Mouse (Mus musculus) intestine, embryonic 14.5 days (tissue): ENCODE results near the gene Fam166b. TPM values are rescaled to one million over a fixed set of nuclear protein-coding genes. Genes with fewer than 3 reads are reported as not detected.

ENCODE experiments used
- ATAC-seq: fragments of 200-750 bp; cut with Nextera tagmentation; replicated peaks from 2 replicates; pipeline ENCODE4 v1.8.0; 2017; ENCODE audit warnings: low read depth, moderate number of reproducible peaks, moderate TSS enrichment, moderate library complexity; ENCODE audit not compliant: low FRiP score, low TSS enrichment
- DNase-seq: peaks from one replicate; pipeline ENCODE4 v3.0.0-alpha.2; 2018; ENCODE audit warnings: low spot score
- H3K27ac ChIP-seq: fragments of 300-500 bp; sonication (generic); 2 replicates; pipeline ENCODE4 v1.5.1; 2014; ENCODE audit warnings: low read depth, mild to moderate bottlenecking, control low read depth
- H3K27me3 ChIP-seq: fragments of 300-500 bp; sonication (generic); replicated peaks from 2 replicates; pipeline ENCODE4 v1.6.1; 2014; ENCODE audit warnings: low read length, control low read depth; ENCODE audit not compliant: control insufficient read depth, insufficient read depth
- H3K36me3 ChIP-seq: fragments of 300-500 bp; sonication (generic); 2 replicates; pipeline ENCODE4 v1.6.1; 2014; ENCODE audit warnings: low read length, control low read depth; ENCODE audit not compliant: control insufficient read depth, insufficient read depth
- H3K4me1 ChIP-seq: fragments of 300-500 bp; sonication (generic); replicated peaks from 2 replicates; pipeline ENCODE4 v1.6.1; 2014; ENCODE audit warnings: low read length, control low read depth, mixed read lengths; ENCODE audit not compliant: control insufficient read depth, insufficient read depth
- H3K4me2 ChIP-seq: fragments of 300-500 bp; sonication (generic); 2 replicates; pipeline ENCODE4 v1.6.1; 2014; ENCODE audit warnings: low read length
- H3K4me3 ChIP-seq: fragments of 300-500 bp; sonication (generic); 2 replicates; pipeline ENCODE4 v1.5.1; 2014; ENCODE audit warnings: low read depth, low read length, control low read depth, mixed read lengths
- H3K9ac ChIP-seq: fragments of 300-500 bp; sonication (generic); 2 replicates; pipeline ENCODE4 v1.6.1; 2014; ENCODE audit warnings: mild to moderate bottlenecking, low read length
- H3K9me3 ChIP-seq: fragments of 300-500 bp; sonication (generic); 2 replicates; pipeline ENCODE4 v1.6.1; 2016; ENCODE audit warnings: low read length, control low read depth; ENCODE audit not compliant: control insufficient read depth
- WGBS: fragments of 180-500 bp; shearing (Covaris S2); extraction: QIAGEN DNeasy Blood & Tissue Kit; methylation state at CpG from one replicate; pipeline ENCODE4 v1.1.7; 2014; 5-methylcytosine and 5-hydroxymethylcytosine counted together
- polyA plus RNA-seq: library from polyadenylated mRNA; unstranded; fragments of >200 nt; fragmentation: Nextera tagmentation; extraction: Ambion mirVana; gene quantifications from 2 replicates; pipeline ENCODE4 v1.2.1, GENCODE M21; 2014

Gene Fam166b
- polyA plus RNA-seq, 1 experiment from 2014 or later: 0.18 TPM

- Histone ChIP-seq H3K4me1 (0 out of 2 replicates have a peak, but pooled peaks cover 4% of the 10 kb centered on the region), H3K4me2 (no peak overlapping the region), H3K9ac (no peak overlapping the region), H3K9me3 (no peaks in the 10 kb centered on the region), H3K4me3 (no peak overlapping the region), H3K27ac (no peak overlapping the region), H3K36me3 (peaks cover 45% of the 10 kb centered on the region), H3K27me3 (no peaks in the 10 kb centered on the region)
- ATAC-seq (no peak), DNase-seq (no peak)
- 78% methylated on average over 4 of the region's 4 CpGs for WGBS
Observed at GRCm38 (mm10) chr4:43418450-43418849, 10.5 kb downstream of the Fam166b start.

DNA sequence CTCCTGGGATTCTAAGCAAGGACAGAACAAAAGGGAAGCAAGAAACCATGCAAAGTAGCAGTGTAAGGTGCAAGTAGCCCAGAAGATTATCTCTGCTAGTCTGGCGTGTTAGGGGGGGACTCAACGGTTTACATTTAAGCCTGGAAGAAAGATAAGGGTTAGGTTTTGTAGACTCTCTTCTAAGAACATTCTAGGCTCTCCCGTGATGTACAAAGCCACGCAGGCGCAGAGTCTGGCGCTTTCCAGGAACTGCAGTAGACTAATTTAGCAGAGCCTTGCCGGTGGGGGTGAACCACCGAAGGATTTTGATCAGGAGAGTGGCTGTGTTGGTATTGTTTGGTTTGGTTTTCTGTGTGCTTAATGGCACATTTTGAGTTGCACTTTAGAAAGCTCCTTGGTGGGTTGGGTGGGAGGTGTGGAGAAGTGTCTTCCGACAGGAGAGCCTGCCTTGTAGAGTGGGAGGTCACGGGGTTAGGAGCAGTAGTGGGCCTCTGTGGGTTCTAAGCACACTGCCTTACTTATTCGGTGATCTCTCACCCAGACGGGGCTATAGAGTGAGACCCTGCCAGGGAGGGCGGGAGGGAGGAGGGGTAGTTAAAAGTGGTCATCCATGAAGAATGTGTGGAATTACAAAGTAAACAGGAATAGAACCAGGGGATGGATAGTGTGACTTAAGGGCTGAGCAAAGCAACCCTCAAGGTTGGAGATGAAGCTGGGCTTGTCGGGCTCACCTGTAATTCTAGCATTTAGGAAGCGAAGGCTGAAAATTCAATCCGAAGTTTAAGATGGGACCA lies 11.5 kb downstream of the Fam166b start:
- DNase-seq: no peak
- no peak overlapping the region for H3K9ac ChIP-seq

GRCm38 (mm10) chr4:43416071-43416490 lies 12.9 kb downstream of the Fam166b start:
- H3K27ac ChIP-seq: no peak overlapping the region
- no peak overlapping the region for H3K4me2 ChIP-seq
- ATAC-seq (no peak), DNase-seq (no peak)
- no peaks in the 10 kb centered on the region for H3K27me3 ChIP-seq
- H3K4me3 ChIP-seq: no peak overlapping the region
- H3K36me3 ChIP-seq: peaks cover 24% of the 10 kb centered on the region
- H3K9ac ChIP-seq: no peak overlapping the region
- 96% methylated on average over 22 of the region's 22 CpGs for WGBS
- no peaks in the 10 kb centered on the region for H3K9me3 ChIP-seq
- 0 out of 2 replicates have a peak, but pooled peaks cover 4% of the 10 kb centered on the region for H3K4me1 ChIP-seq

More for the DNA sequence above, 11.5 kb downstream of the Fam166b start:
- Histone ChIP-seq H3K4me1 (0 out of 2 replicates have a peak, but pooled peaks cover 4% of the 10 kb centered on the region), H3K4me3 (no peak overlapping the region), H3K9me3 (no peaks in the 10 kb centered on the region), H3K27me3 (no peaks in the 10 kb centered on the region), H3K27ac (no peak overlapping the region), H3K4me2 (no peak overlapping the region), H3K36me3 (peaks cover 35% of the 10 kb centered on the region)
- 70% methylated on average over 16 of the region's 16 CpGs for WGBS
- no peak for ATAC-seq

- Histone ChIP-seq H3K9me3 (no peaks in the 10 kb centered on the region), H3K27ac (no peak overlapping the region), H3K36me3 (peaks cover 24% of the 10 kb centered on the region), H3K9ac (no peak overlapping the region), H3K4me1 (0 out of 2 replicates have a peak, but pooled peaks cover 4% of the 10 kb centered on the region), H3K27me3 (no peaks in the 10 kb centered on the region), H3K4me3 (no peak overlapping the region), H3K4me2 (no peak overlapping the region)
- no peak for ATAC-seq
- no peak for DNase-seq
- 91% methylated on average over 29 of the region's 29 CpGs for WGBS
Observed at GRCm38 (mm10) chr4:43415221-43416070, 13.5 kb downstream of the Fam166b start.

DNA sequence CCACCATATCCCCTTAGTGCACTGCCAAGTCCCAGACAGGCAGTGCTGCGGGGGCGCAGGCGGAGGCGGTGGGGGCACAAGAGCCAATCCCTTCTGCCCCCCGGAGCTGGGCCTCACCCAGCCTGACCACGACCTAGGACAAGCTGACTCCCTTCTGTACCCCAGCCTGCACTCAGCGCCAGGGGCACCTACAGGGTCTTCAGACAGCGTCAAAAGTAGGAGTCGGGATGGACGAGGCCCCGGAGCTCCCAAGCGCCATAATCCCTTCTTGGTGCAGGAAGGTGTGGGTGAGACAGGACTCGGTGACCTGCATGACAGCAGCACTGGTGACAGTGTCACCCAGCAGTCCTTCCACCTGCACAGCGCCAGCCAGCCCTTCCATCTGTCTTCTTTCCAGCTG lies 14.2 kb downstream of the Fam166b start:
- no peaks in the 10 kb centered on the region for H3K27me3 ChIP-seq
- ATAC-seq (no peak), DNase-seq (no peak)
- H3K27ac ChIP-seq: no peak overlapping the region
- H3K9ac ChIP-seq: no peak overlapping the region
- no peak overlapping the region for H3K4me3 ChIP-seq
- 0 out of 2 replicates have a peak, but pooled peaks cover 4% of the 10 kb centered on the region for H3K4me1 ChIP-seq
- no peak overlapping the region for H3K4me2 ChIP-seq
- no peaks in the 10 kb centered on the region for H3K9me3 ChIP-seq
- H3K36me3 ChIP-seq: peaks cover 24% of the 10 kb centered on the region
- WGBS: 87% methylated on average over 14 of the region's 14 CpGs

DNA sequence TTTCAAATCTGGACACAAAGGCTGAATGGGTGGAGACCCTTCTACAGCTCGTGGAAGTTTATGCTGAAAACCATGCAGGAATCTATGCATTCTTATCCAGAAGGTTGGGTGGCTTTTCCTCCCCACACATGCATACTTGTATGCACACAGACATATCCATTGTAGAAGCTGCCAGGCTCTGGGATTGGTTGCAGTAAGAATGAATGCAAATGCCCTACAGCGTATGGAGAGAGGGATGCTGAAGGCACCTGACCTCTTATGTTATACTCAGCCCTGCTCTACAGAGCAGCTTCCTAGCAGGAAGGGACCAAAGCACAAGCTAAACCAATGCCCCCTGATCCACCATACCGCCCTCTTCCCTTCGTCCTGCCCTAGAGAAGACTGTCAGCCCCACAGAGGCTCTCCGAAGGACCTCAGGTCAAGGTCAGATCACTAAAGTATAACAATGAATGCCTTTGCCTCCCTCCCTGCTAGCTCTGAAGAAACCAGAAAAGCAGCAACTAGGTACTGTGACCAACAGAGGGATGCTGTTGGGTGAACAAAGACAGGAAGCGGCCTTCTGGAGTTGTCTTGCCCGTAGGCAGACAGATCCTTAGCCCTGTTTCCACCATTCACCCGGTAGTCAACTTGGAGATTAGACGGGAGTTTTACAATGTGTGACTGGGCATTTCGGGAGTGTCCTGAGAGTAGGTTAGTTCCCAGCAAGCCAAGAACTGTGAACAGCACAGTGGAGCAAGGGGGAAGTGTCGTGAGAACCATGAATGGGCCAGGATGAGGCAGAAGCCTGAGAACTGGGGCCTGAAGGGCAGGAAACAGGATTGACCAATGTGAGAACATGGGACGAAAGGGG lies 21.6 kb downstream of the Fam166b start:
- no peaks in the 10 kb centered on the region for H3K9me3 ChIP-seq
- WGBS: 63% methylated on average over 12 of the region's 12 CpGs
- no peaks in the 10 kb centered on the region for H3K27me3 ChIP-seq
- H3K9ac ChIP-seq: peak overlapping the region; percentile 41
- no peak for ATAC-seq
- peak overlapping the region; percentile 60 for H3K4me2 ChIP-seq
- peak overlapping the region; percentile 48 for H3K4me3 ChIP-seq
- H3K36me3 ChIP-seq: no peaks in the 10 kb centered on the region
- DNase-seq: no peak
- peaks cover 17% of the 10 kb centered on the region for H3K4me1 ChIP-seq
- peak overlapping the region; percentile 81; the same call in 1 of the 2 replicates for H3K27ac ChIP-seq

- peaks cover 24% of the 10 kb centered on the region for H3K4me1 ChIP-seq
- H3K27me3 ChIP-seq: no peaks in the 10 kb centered on the region
- 3% methylated on average over 28 of the region's 28 CpGs for WGBS
- H3K27ac ChIP-seq: peak overlapping the region; percentile 81
- no peaks in the 10 kb centered on the region for H3K36me3 ChIP-seq
- ATAC-seq (peak; percentile 92), DNase-seq (peak; percentile 80)
- peak overlapping the region; percentile 48 for H3K4me3 ChIP-seq
- peak overlapping the region; percentile 41 for H3K9ac ChIP-seq
- no peaks in the 10 kb centered on the region for H3K9me3 ChIP-seq
- peak overlapping the region; percentile 60 for H3K4me2 ChIP-seq
Observed at GRCm38 (mm10) chr4:43406162-43406971, 22.6 kb downstream of the Fam166b start.
